Mouse (Mus musculus) limb, embryonic 14.5 days (tissue): ENCODE measurements around the gene Fat1. TPM values are rescaled to one million over a fixed set of nuclear protein-coding genes. Genes with fewer than 3 reads are reported as not detected.
A peak's percentile ranks its signal among the peaks of the same experiment; 100 is the strongest.

ENCODE experiments used
- ATAC-seq: fragments of 200-750 bp; cut with Nextera tagmentation; 2 replicates; pipeline ENCODE4 v1.8.0; 2017; ENCODE audit warnings: low read depth, moderate number of reproducible peaks, moderate TSS enrichment; ENCODE audit not compliant: low FRiP score
- DNase-seq: peaks from one replicate; pipeline ENCODE4 v3.0.0-alpha.2; 2015; ENCODE audit warnings: low spot score
- H3K27ac ChIP-seq: fragments of 300-500 bp; sonication (generic); replicated peaks from 2 replicates; pipeline ENCODE4 v1.5.1; 2014; ENCODE audit warnings: low read depth, mild to moderate bottlenecking, low read length, moderate library complexity, mixed read lengths
- H3K27me3 ChIP-seq: fragments of 300-500 bp; sonication (generic); 2 replicates; pipeline ENCODE4 v1.6.1; 2014; ENCODE audit warnings: low read length, mixed read lengths; ENCODE audit not compliant: control insufficient read depth, insufficient read depth
- H3K36me3 ChIP-seq: fragments of 300-500 bp; sonication (generic); 2 replicates; pipeline ENCODE4 v1.6.1; 2014; ENCODE audit warnings: mild to moderate bottlenecking, low read length, moderate library complexity, mixed read lengths; ENCODE audit not compliant: control insufficient read depth, insufficient read depth
- H3K4me1 ChIP-seq: fragments of 300-500 bp; sonication (generic); 2 replicates; pipeline ENCODE4 v1.6.1; 2014; ENCODE audit warnings: antibody characterized with exemption, low read length, mixed read lengths; ENCODE audit not compliant: control insufficient read depth, insufficient read depth
- H3K4me2 ChIP-seq: fragments of 300-500 bp; sonication (generic); replicated peaks from 2 replicates; pipeline ENCODE4 v1.6.1; 2014; ENCODE audit warnings: low read depth, mild to moderate bottlenecking, low read length, moderate library complexity; ENCODE audit not compliant: severe bottlenecking
- H3K4me3 ChIP-seq: fragments of 300-500 bp; sonication (generic); replicated peaks from 2 replicates; pipeline ENCODE4 v1.5.1; 2014; ENCODE audit warnings: low read length
- H3K9ac ChIP-seq: fragments of 300-500 bp; sonication (generic); 2 replicates; pipeline ENCODE4 v1.6.1; 2014; ENCODE audit warnings: mild to moderate bottlenecking, low read depth, low read length, moderate library complexity; ENCODE audit not compliant: severe bottlenecking
- H3K9me3 ChIP-seq: fragments of 300-500 bp; sonication (generic); 2 replicates; pipeline ENCODE4 v1.6.1; 2016; ENCODE audit warnings: low read length; ENCODE audit not compliant: control insufficient read depth
- POLR2A ChIP-seq: fragments of 200-500 bp; IDR thresholded peaks from 2 replicates; pipeline ENCODE4 v1.8.0; 2012; ENCODE audit warnings: inconsistent platforms, mild to moderate bottlenecking, moderate library complexity, borderline replicate concordance; ENCODE audit not compliant: insufficient read depth, insufficient read length; ENCODE audit errors: extremely low read depth
- WGBS: fragments of 180-500 bp; shearing (Covaris S2); extraction: QIAGEN DNeasy Blood & Tissue Kit; methylation state at CpG from one replicate; pipeline ENCODE4 v1.1.7; 2014; 5-methylcytosine and 5-hydroxymethylcytosine counted together
- polyA plus RNA-seq, 2 experiments: library from polyadenylated mRNA; depleted of rRNA in 1 of 2; stranded (reverse) in 1 of 2; unstranded in 1 of 2; fragments of >200 nt; fragmentation: Nextera tagmentation in 1 of 2; extraction: Ambion mirVana in 1 of 2; gene quantifications; 2 replicates each; pipeline versions ENCODE4 v1.2.1 to v1.2.3; 2012 to 2014

Fat1 gene
- polyA plus RNA-seq, 2 experiments, result 56.6 to 81.1 TPM

DNA sequence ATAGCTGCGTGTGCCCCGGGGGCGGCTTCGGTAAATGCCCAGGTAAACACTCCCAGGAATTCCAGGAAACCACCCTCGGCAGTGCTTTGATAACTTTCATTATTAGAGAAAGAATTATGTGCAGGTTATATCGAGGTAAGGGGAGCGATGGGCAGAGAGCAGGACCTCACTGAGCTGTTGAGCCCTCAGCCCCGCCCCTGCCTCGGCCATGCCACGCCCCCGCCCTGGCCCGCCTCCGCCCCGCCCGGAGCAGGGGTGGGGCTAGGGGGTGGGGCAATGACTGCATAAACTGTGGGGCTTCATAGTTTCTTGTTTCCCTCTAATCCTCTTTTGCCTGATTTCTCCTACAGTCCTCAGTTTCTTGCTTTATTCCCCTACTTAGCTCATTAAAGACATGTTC is 103.1 kb downstream of the Fat1 start:
- TF ChIP-seq POLR2A, result no peak
- H3K36me3 ChIP-seq, result peaks cover 98% of the 10 kb centered on the region

DNA sequence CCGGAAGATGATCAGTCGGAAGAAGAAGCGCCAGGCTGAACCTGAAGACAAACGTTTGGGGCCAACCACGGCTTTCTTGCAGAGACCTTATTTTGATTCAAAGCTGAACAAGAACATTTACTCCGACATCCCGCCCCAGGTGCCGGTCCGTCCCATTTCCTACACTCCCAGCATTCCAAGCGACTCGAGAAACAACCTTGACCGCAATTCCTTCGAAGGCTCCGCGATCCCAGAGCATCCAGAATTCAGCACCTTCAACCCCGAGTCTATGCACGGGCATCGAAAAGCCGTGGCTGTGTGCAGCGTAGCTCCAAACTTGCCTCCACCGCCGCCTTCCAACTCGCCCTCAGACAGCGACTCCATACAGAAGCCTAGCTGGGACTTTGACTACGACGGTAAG is 108.9 kb downstream of the Fat1 start:
- WGBS, result 94% methylated on average over 26 of the region's 26 CpGs
- Histone ChIP-seq H3K36me3 (peaks cover 80% of the 10 kb centered on the region), H3K4me1 (no peaks in the 10 kb centered on the region), H3K27ac (no peak overlapping the region), H3K27me3 (no peaks in the 10 kb centered on the region), H3K4me2 (no peak overlapping the region), H3K9ac (no peak overlapping the region), H3K9me3 (no peaks in the 10 kb centered on the region), H3K4me3 (no peak overlapping the region)
- no peak for TF ChIP-seq POLR2A
- ATAC-seq (no peak), DNase-seq (no peak)

More for the DNA sequence above, 103.1 kb downstream of the Fat1 start:
- Histone ChIP-seq H3K9ac (no peak overlapping the region), H3K4me1 (no peaks in the 10 kb centered on the region), H3K27ac (no peak overlapping the region), H3K4me3 (no peak overlapping the region), H3K27me3 (no peaks in the 10 kb centered on the region), H3K9me3 (no peaks in the 10 kb centered on the region), H3K4me2 (no peak overlapping the region)
- WGBS, result 87% methylated on average over 15 of the region's 15 CpGs
- peak; percentile 54; the same call in 1 of the 2 replicates for ATAC-seq
- no peak for DNase-seq

DNA sequence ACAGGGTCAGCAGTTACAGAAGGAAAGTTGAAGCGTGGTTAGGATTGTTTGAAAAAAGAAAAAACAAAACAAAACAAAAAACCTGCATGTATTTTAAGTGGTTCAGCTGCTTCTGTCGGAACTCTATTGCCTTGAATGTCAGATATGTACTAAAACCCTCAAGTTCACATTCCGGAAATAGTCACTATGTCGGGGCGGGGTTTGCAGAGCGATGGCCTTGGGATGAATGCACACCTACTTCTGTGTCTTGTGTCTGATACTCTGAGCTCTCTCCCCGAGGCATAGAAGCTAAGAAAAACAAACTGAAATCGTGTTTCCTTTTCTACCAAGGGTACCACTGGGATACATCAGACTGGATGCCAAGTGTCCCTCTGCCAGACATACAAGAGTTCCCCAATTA is 115.2 kb downstream of the Fat1 start:
- H3K9me3 ChIP-seq, result no peaks in the 10 kb centered on the region
- no peak overlapping the region for H3K4me2 ChIP-seq
- no peaks in the 10 kb centered on the region for H3K4me1 ChIP-seq
- 90% methylated on average over 8 of the region's 8 CpGs for WGBS
- TF ChIP-seq POLR2A, result no peak
- H3K36me3 ChIP-seq, result peaks cover 68% of the 10 kb centered on the region
- H3K27ac ChIP-seq, result no peak overlapping the region
- DNase-seq, result no peak
- ATAC-seq, result no peak
- H3K27me3 ChIP-seq, result no peaks in the 10 kb centered on the region
- no peak overlapping the region for H3K9ac ChIP-seq
- no peak overlapping the region for H3K4me3 ChIP-seq

DNA sequence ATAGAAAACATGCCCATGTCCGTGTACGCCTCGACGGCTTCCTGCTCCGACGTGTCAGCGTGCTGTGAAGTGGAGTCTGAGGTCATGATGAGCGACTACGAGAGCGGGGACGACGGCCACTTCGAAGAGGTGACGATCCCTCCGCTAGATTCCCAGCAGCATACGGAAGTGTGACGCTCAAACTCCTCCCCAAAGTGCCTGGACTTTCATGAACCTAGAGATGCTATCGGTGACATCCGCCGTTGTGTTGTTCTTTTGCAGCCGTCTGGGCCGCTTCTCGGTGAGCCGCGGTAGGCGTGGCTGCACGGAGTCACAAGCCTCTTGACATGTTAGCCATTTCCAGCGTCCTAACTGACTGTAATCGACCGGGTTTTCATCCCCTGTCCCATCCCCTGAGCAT is 116.0 kb downstream of the Fat1 start:
- H3K36me3 ChIP-seq, result peaks cover 64% of the 10 kb centered on the region
- H3K4me1 ChIP-seq, result no peaks in the 10 kb centered on the region
- ATAC-seq, result no peak
- H3K27ac ChIP-seq, result no peak overlapping the region
- no peak for DNase-seq
- WGBS, result 97% methylated on average over 30 of the region's 30 CpGs
- TF ChIP-seq POLR2A, result no peak
- no peaks in the 10 kb centered on the region for H3K9me3 ChIP-seq
- no peak overlapping the region for H3K4me2 ChIP-seq
- H3K4me3 ChIP-seq, result no peak overlapping the region
- H3K27me3 ChIP-seq, result no peaks in the 10 kb centered on the region
- H3K9ac ChIP-seq, result no peak overlapping the region

DNA sequence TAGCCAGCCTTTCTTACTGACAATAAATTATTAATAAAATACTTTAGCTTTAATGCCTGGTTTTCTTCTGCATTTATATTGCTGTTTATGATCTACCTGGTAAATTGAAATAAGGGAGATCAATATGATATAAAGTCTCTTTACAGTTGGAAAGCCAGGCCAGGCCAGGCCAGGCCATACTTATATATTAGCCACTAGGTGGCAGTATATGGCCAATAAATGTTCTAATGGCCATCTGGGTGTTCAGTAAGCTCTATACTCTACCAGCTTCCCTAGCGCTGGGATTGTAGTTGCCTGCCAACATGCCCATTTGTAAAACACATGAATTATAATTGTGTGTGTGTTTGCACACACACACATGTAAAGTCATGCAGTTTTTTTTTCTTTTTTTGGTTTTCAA is 117.0 kb downstream of the Fat1 start:
- TF ChIP-seq POLR2A, result no peak
- 78% methylated on average over 1 of the region's 1 CpGs for WGBS
- no peak overlapping the region for H3K9ac ChIP-seq
- DNase-seq, result peak; percentile 33
- H3K27me3 ChIP-seq, result no peaks in the 10 kb centered on the region
- no peak for ATAC-seq
- peaks cover 55% of the 10 kb centered on the region for H3K36me3 ChIP-seq
- no peaks in the 10 kb centered on the region for H3K4me1 ChIP-seq
- H3K9me3 ChIP-seq, result no peaks in the 10 kb centered on the region
- H3K4me2 ChIP-seq, result no peak overlapping the region
- no peak overlapping the region for H3K27ac ChIP-seq
- H3K4me3 ChIP-seq, result no peak overlapping the region

DNA sequence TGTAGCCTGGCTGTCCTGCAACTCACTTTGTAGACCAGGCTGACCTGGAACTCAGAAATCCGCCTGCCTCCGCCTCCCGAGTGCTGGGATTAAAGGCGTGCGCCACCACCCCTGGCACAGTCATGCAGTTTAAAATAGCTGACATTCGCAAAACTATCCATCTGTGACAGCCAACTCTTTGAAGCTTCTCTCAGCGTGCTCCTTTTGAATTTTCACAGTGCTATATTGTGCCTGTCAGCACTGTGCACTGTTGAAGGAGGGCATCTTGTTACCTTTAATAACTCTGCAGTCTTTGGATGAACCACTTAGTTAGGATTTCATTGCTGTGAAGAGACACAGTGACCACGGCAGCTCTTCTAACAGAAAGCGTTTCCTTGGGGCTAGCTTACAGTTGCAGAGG is 117.4 kb downstream of the Fat1 start:
- H3K4me2 ChIP-seq, result no peak overlapping the region
- peaks cover 54% of the 10 kb centered on the region for H3K36me3 ChIP-seq
- no peak for TF ChIP-seq POLR2A
- DNase-seq (no peak), ATAC-seq (no peak)
- no peak overlapping the region for H3K9ac ChIP-seq
- H3K27ac ChIP-seq, result no peak overlapping the region
- no peak overlapping the region for H3K4me3 ChIP-seq
- no peaks in the 10 kb centered on the region for H3K27me3 ChIP-seq
- H3K4me1 ChIP-seq, result no peaks in the 10 kb centered on the region
- H3K9me3 ChIP-seq, result no peaks in the 10 kb centered on the region
- WGBS, result 95% methylated on average over 9 of the region's 9 CpGs
